Mouse (Mus musculus): ENCODE measurements around the gene Gm10642. TPM values are rescaled to one million over a fixed set of nuclear protein-coding genes. Genes with fewer than 3 reads are reported as not detected.

The Gm10642 gene
- polyA plus RNA-seq, 1 experiment from 2014 or later: 0.41 TPM

- Histone ChIP-seq H3K9ac (replicated peaks; ENCODE audit: low read length) (no peak overlapping the region), H3K4me2 (ENCODE audit: low read length) (no peak overlapping the region), H3K4me1 (ENCODE audit: control insufficient read depth, insufficient read depth, low read length) (no peaks in the 10 kb centered on the region), H3K27me3 (ENCODE audit: control insufficient read depth, insufficient read depth, low read length) (no peaks in the 10 kb centered on the region), H3K36me3 (ENCODE audit: control insufficient read depth, insufficient read depth, low read length) (0 out of 2 replicates have a peak, but pooled peaks cover 3% of the 10 kb centered on the region), H3K4me3 (replicated peaks; ENCODE audit: low read depth, low read length) (no peak overlapping the region), H3K9me3 (ENCODE audit: control insufficient read depth, low read length) (no peaks in the 10 kb centered on the region), H3K27ac (replicated peaks; ENCODE audit: low read depth, low read length) (no peak overlapping the region)
- DNase-seq (no peak), ATAC-seq (ENCODE audit: low FRiP score, low TSS enrichment) (no peak)
- WGBS: 93% methylated on average over 5 of the region's 5 CpGs
These were observed 47.6 kb downstream of the Gm10642 start for GRCm38 (mm10) chr9:70703597-70704203.

DNA sequence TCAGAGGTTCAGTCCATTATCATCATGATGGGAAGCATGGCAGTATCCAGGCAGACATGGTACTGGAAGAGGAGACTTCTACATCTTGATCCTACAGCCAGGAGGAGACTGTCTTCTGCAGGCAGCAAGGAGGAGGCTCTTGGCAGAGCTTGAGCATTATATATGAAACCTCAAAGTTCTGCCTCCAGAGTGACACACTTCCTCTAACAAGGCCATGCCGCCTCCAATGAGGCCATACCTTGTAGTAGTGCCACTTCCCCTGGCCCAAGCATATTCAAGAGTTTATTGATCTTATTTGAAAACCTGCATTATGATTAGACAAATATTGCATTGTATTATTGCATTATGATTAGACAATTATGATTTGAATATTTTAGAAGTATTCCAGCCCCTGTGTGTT lies 50.4 kb downstream of the Gm10642 start:
- WGBS: 100% methylated on average over 1 of the region's 1 CpGs
- no peak for DNase-seq
- Histone ChIP-seq H3K27ac (replicated peaks; ENCODE audit: low read depth, low read length) (no peak overlapping the region), H3K4me2 (ENCODE audit: low read length) (no peak overlapping the region), H3K36me3 (ENCODE audit: control insufficient read depth, insufficient read depth, low read length) (0 out of 2 replicates have a peak, but pooled peaks cover 3% of the 10 kb centered on the region), H3K4me1 (ENCODE audit: control insufficient read depth, insufficient read depth, low read length) (no peaks in the 10 kb centered on the region), H3K9ac (replicated peaks; ENCODE audit: low read length) (no peak overlapping the region), H3K4me3 (replicated peaks; ENCODE audit: low read depth, low read length) (no peak overlapping the region), H3K27me3 (ENCODE audit: control insufficient read depth, insufficient read depth, low read length) (no peaks in the 10 kb centered on the region), H3K9me3 (ENCODE audit: control insufficient read depth, low read length) (no peaks in the 10 kb centered on the region)
- ATAC-seq (ENCODE audit: low FRiP score, low TSS enrichment): no peak

Other genes with a start within 250 kb of the Gm10642 start
- 19.5 and 42.9 TPM in 2 replicates for gene Ccnb2, start 234.7 kb upstream of the Gm10642 start, polyA plus RNA-seq (2014; fragmentation: Nextera tagmentation; extraction: Ambion mirVana)
- gene Rnf111, start 152.5 kb upstream of the Gm10642 start, polyA plus RNA-seq (2014; fragmentation: Nextera tagmentation; extraction: Ambion mirVana): 37.5 and 38.9 TPM in 2 replicates
- gene Sltm, start 113.5 kb upstream of the Gm10642 start, polyA plus RNA-seq (2014; fragmentation: Nextera tagmentation; extraction: Ambion mirVana): 61.8 and 65.5 TPM in 2 replicates
- 23.0 and 25.6 TPM in 2 replicates for gene Mindy2, start 923 bp downstream of the Gm10642 start, polyA plus RNA-seq (2014; fragmentation: Nextera tagmentation; extraction: Ambion mirVana)
- 42.0 and 59.1 TPM in 2 replicates for gene Adam10, start 22.7 kb downstream of the Gm10642 start, polyA plus RNA-seq (2014; fragmentation: Nextera tagmentation; extraction: Ambion mirVana)

Measured in midbrain, embryonic 14.5 days (tissue).